Mouse (Mus musculus): ENCODE measurements around the gene Il1r2. TPM values are rescaled to one million over a fixed set of nuclear protein-coding genes. Genes with fewer than 3 reads are reported as not detected.

The Il1r2 gene
- polyA plus RNA-seq, 1 experiment from 2014 or later: 2.0 TPM

DNA sequence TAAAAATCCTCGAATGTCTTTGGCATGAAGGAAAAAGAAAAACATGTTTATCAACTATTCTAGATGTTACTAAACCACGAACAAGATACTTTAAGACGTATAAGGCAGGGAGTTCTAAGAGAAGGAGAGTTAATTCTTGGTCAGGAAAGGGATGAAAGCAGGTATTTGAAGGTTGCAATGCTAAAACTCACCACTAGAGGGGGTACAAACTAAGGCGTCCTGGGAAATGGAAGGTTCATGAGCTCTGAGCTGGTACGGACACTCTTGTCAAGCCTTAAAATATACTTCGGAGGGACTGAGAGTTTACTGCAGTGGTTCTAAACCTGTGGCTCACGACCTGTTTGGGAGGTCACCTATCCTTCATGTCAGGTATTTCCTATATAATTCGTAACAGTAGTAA is 41.4 kb downstream of the Il1r2 start:
- H3K36me3 ChIP-seq (ENCODE audit: control insufficient read depth, insufficient read depth, low read length): no peaks in the 10 kb centered on the region
- 54% methylated on average over 8 of the region's 8 CpGs for WGBS
- no peaks in the 10 kb centered on the region for H3K9me3 ChIP-seq (ENCODE audit: control insufficient read depth, low read length)
- no peak for ATAC-seq
- no peak overlapping the region for H3K9ac ChIP-seq (ENCODE audit: low read depth, low read length)
- 0 out of 2 replicates have a peak, but pooled peaks cover 2% of the 10 kb centered on the region for H3K4me1 ChIP-seq (ENCODE audit: control insufficient read depth, insufficient read depth, low read length)
- H3K27ac ChIP-seq (ENCODE audit: low read length): no peak overlapping the region
- H3K4me3 ChIP-seq (ENCODE audit: low read length): no peak overlapping the region
- H3K27me3 ChIP-seq (replicated peaks; ENCODE audit: control insufficient read depth, insufficient read depth, low read length): no peaks in the 10 kb centered on the region
- no peak overlapping the region for H3K4me2 ChIP-seq (ENCODE audit: low read depth, low read length)

DNA sequence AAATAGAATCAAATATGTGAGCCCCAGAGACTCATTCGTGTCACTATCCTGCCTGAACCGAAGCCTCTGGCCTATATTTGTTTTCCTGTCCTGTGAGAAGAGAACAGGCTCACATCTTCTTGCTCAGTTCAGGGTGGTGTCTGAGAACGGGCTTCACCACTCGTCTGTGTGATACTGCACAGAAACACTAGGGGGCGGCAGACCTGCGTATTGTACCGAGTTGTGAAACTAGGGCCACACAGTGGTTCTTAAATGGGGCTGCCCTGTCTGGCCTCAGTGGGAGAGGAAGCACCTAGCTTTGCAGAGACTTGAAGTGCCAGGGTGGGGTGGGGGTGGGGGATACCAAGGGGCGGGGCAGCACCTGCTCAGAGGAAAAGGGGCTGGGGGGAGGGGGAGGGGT is 42.5 kb downstream of the Il1r2 start:
- no peaks in the 10 kb centered on the region for H3K36me3 ChIP-seq (ENCODE audit: control insufficient read depth, insufficient read depth, low read length)
- H3K27me3 ChIP-seq (replicated peaks; ENCODE audit: control insufficient read depth, insufficient read depth, low read length): no peaks in the 10 kb centered on the region
- 7% methylated on average over 8 of the region's 8 CpGs for WGBS
- no peak overlapping the region for H3K9ac ChIP-seq (ENCODE audit: low read depth, low read length)
- H3K9me3 ChIP-seq (ENCODE audit: control insufficient read depth, low read length): no peaks in the 10 kb centered on the region
- H3K4me3 ChIP-seq (ENCODE audit: low read length): no peak overlapping the region
- no peak overlapping the region for H3K4me2 ChIP-seq (ENCODE audit: low read depth, low read length)
- H3K4me1 ChIP-seq (ENCODE audit: control insufficient read depth, insufficient read depth, low read length): 0 out of 2 replicates have a peak, but pooled peaks cover 2% of the 10 kb centered on the region
- ATAC-seq: 0 out of 2 replicates have a peak, but pooled peaks have one; percentile 55
- no peak overlapping the region for H3K27ac ChIP-seq (ENCODE audit: low read length)

DNA sequence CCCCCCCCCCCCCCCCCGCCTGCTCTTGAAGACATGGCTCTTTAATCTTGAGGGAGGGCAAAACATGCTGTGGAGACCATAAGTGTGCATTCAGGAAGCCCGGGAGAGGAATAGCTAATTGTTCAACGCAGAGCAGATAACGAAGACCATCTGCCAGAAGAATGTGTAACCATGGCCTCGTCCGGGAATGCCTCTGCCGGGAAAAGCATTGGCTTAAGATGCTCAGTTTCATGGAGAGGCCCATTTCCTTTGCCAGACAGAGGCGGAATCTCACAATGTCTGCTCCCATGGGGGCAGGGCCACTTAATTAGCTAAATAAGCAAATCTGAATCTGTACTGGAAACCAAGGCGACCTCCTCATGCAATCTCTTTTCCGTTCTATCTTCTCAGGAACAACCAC is 43.7 kb downstream of the Il1r2 start:
- Histone ChIP-seq H3K27me3 (replicated peaks; ENCODE audit: control insufficient read depth, insufficient read depth, low read length) (no peaks in the 10 kb centered on the region), H3K4me1 (ENCODE audit: control insufficient read depth, insufficient read depth, low read length) (0 out of 2 replicates have a peak, but pooled peaks cover 2% of the 10 kb centered on the region), H3K4me2 (ENCODE audit: low read depth, low read length) (no peak overlapping the region), H3K9me3 (ENCODE audit: control insufficient read depth, low read length) (no peaks in the 10 kb centered on the region), H3K27ac (ENCODE audit: low read length) (0 out of 2 replicates have a peak overlapping the region, but pooled peaks have one; percentile 57), H3K9ac (ENCODE audit: low read depth, low read length) (no peak overlapping the region), H3K36me3 (ENCODE audit: control insufficient read depth, insufficient read depth, low read length) (no peaks in the 10 kb centered on the region), H3K4me3 (ENCODE audit: low read length) (no peak overlapping the region)
- peak; percentile 60 for ATAC-seq
- 40% methylated on average over 9 of the region's 10 CpGs for WGBS

DNA sequence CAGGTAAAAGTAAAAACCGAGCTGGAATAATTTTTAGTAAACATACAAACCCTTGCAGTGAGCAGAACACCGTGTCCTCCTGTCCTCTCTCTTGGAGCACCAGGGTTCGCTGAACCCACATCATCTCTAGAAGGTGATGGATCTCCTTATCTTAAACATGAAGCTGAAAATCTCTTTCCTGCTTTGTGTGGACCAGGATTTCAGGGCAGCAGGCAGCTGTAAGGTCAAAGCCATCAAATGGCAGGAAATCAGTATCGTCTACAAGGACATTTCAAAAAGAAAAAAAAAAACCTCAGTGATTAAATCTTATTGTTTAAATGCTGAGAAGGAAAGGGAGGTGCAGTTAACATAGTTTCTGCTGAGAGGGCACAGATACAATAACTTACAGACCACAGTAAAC is 50.4 kb downstream of the Il1r2 start:
- H3K36me3 ChIP-seq (ENCODE audit: control insufficient read depth, insufficient read depth, low read length): no peaks in the 10 kb centered on the region
- no peak overlapping the region for H3K4me2 ChIP-seq (ENCODE audit: low read depth, low read length)
- H3K9me3 ChIP-seq (ENCODE audit: control insufficient read depth, low read length): no peaks in the 10 kb centered on the region
- WGBS: 58% methylated on average over 4 of the region's 4 CpGs
- H3K4me1 ChIP-seq (ENCODE audit: control insufficient read depth, insufficient read depth, low read length): no peaks in the 10 kb centered on the region
- H3K9ac ChIP-seq (ENCODE audit: low read depth, low read length): no peak overlapping the region
- no peak overlapping the region for H3K4me3 ChIP-seq (ENCODE audit: low read length)
- no peaks in the 10 kb centered on the region for H3K27me3 ChIP-seq (replicated peaks; ENCODE audit: control insufficient read depth, insufficient read depth, low read length)
- ATAC-seq: no peak
- H3K27ac ChIP-seq (ENCODE audit: low read length): no peak overlapping the region

DNA sequence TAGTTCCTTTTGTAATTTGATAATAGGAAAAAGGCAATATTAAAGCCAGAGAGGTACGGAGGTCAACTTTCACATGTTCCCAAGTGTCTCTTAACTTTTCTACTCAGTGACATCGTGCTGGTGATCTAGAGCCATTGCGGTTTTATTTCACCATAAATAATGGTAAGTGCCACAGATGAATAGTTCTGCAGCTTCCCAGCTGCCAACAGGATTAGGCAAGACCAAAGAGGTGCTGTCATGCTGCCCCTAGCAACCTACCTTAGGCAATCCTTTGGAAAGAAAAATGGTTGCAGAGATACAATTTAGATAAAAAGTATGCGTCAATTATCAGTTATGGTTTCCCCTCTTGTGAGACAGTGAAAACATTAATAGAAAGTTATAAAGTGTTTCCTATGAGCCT is 54.6 kb downstream of the Il1r2 start:
- Histone ChIP-seq H3K9me3 (ENCODE audit: control insufficient read depth, low read length) (no peaks in the 10 kb centered on the region), H3K4me3 (ENCODE audit: low read length) (no peak overlapping the region), H3K27ac (ENCODE audit: low read length) (no peak overlapping the region), H3K4me1 (ENCODE audit: control insufficient read depth, insufficient read depth, low read length) (no peaks in the 10 kb centered on the region), H3K9ac (ENCODE audit: low read depth, low read length) (no peak overlapping the region), H3K27me3 (replicated peaks; ENCODE audit: control insufficient read depth, insufficient read depth, low read length) (no peaks in the 10 kb centered on the region), H3K4me2 (ENCODE audit: low read depth, low read length) (no peak overlapping the region), H3K36me3 (ENCODE audit: control insufficient read depth, insufficient read depth, low read length) (no peaks in the 10 kb centered on the region)
- 84% methylated on average over 4 of the region's 4 CpGs for WGBS
- no peak for ATAC-seq

DNA sequence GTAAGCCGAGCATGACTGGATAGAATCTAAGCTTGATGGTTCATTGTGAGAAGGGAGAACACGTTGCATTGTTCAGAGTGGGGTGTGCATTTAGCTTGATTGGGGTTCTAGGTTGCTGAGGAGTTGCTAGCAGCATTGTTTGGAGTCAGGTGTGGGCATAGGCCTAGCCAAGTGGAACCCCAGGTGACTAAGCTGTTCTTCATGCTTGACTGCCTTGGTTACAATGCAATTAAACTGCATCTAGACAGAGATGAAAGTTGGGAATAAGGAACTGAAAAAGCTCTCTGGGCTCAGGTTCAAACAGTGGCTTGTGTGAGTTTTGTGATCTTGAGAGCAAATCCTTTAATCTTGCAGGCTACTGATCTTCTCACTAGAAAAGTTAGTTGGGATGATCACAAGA is 55.4 kb downstream of the Il1r2 start:
- no peak for ATAC-seq
- H3K27me3 ChIP-seq (replicated peaks; ENCODE audit: control insufficient read depth, insufficient read depth, low read length): no peaks in the 10 kb centered on the region
- no peak overlapping the region for H3K9ac ChIP-seq (ENCODE audit: low read depth, low read length)
- H3K27ac ChIP-seq (ENCODE audit: low read length): no peak overlapping the region
- no peak overlapping the region for H3K4me3 ChIP-seq (ENCODE audit: low read length)
- H3K9me3 ChIP-seq (ENCODE audit: control insufficient read depth, low read length): no peaks in the 10 kb centered on the region
- WGBS: 61% methylated on average over 2 of the region's 2 CpGs
- no peak overlapping the region for H3K4me2 ChIP-seq (ENCODE audit: low read depth, low read length)
- no peaks in the 10 kb centered on the region for H3K4me1 ChIP-seq (ENCODE audit: control insufficient read depth, insufficient read depth, low read length)
- no peaks in the 10 kb centered on the region for H3K36me3 ChIP-seq (ENCODE audit: control insufficient read depth, insufficient read depth, low read length)

DNA sequence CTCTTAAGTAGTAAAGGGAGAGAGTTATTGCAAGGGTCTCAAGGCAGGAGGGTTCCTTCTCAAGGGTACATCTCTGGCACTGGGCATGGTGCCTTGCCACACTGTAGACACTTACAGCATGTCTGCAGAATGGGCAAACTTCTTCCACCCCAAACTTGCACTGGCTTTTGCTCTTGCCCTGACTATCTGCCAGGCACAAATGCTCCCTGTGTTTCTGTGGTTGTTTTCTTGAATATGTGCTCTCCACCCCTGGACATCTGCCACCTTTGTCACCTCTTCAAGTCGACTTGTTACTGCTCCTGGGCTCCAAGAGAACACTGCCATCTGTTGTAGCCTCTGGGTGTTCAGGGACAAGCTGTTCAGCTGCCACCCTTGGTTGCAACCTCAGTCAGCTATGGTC is 57.8 kb downstream of the Il1r2 start:
- Histone ChIP-seq H3K4me1 (ENCODE audit: control insufficient read depth, insufficient read depth, low read length) (no peaks in the 10 kb centered on the region), H3K9me3 (ENCODE audit: control insufficient read depth, low read length) (no peaks in the 10 kb centered on the region), H3K27me3 (replicated peaks; ENCODE audit: control insufficient read depth, insufficient read depth, low read length) (no peaks in the 10 kb centered on the region), H3K4me2 (ENCODE audit: low read depth, low read length) (no peak overlapping the region), H3K4me3 (ENCODE audit: low read length) (no peak overlapping the region), H3K27ac (ENCODE audit: low read length) (no peak overlapping the region), H3K36me3 (ENCODE audit: control insufficient read depth, insufficient read depth, low read length) (no peaks in the 10 kb centered on the region), H3K9ac (ENCODE audit: low read depth, low read length) (no peak overlapping the region)
- no peak for ATAC-seq
- 37% methylated on average over 1 of the region's 1 CpGs for WGBS

DNA sequence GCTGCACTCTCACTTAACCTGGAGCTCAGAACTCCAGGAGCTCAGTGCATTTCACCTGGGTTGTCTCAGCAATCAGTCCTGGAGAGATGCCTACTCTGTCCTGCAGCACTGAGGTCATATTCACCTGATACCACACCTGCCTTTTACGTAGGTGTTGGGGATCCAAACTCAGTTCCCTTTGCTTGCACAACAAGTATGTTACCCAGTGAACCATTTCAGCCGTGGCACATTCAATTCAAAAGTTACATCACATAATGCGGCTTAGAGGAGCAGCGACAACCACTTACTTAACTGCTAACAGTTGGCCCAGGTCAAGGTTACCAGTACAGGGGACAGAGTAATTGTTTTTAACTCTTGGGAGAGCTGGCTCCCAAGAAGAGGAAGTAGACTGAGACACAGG is 58.8 kb downstream of the Il1r2 start:
- H3K4me1 ChIP-seq (ENCODE audit: control insufficient read depth, insufficient read depth, low read length): no peaks in the 10 kb centered on the region

DNA sequence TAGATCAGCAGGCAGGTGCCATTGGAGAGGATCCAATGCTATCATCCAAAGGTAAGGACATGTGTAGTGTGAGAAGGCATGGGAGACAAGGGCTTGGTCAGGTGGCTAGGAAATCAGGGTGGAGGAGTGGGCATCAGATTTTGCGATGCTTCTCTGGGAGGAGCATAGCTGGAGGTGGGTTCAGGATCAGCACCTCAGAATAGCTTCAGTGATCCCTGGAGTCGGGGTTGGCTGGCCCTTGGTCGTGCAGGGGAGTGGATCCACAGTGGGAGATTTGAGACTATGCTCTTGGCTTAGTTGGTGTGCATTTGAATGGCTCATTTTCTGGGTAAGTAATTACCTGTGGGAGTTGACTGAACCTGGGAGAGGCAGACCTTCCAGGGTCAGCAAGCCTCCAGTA is 59.7 kb downstream of the Il1r2 start:
- Histone ChIP-seq H3K9ac (ENCODE audit: low read depth, low read length) (no peak overlapping the region), H3K4me2 (ENCODE audit: low read depth, low read length) (no peak overlapping the region), H3K36me3 (ENCODE audit: control insufficient read depth, insufficient read depth, low read length) (no peaks in the 10 kb centered on the region), H3K4me3 (ENCODE audit: low read length) (no peak overlapping the region), H3K27me3 (replicated peaks; ENCODE audit: control insufficient read depth, insufficient read depth, low read length) (no peaks in the 10 kb centered on the region), H3K9me3 (ENCODE audit: control insufficient read depth, low read length) (no peaks in the 10 kb centered on the region), H3K27ac (ENCODE audit: low read length) (no peak overlapping the region), H3K4me1 (ENCODE audit: control insufficient read depth, insufficient read depth, low read length) (no peaks in the 10 kb centered on the region)
- no peak for ATAC-seq
- 86% methylated on average over 3 of the region's 3 CpGs for WGBS

More for the DNA sequence above, 58.8 kb downstream of the Il1r2 start:
- no peaks in the 10 kb centered on the region for H3K27me3 ChIP-seq (replicated peaks; ENCODE audit: control insufficient read depth, insufficient read depth, low read length)
- no peak overlapping the region for H3K9ac ChIP-seq (ENCODE audit: low read depth, low read length)
- no peak for ATAC-seq
- no peak overlapping the region for H3K27ac ChIP-seq (ENCODE audit: low read length)
- 85% methylated on average over 4 of the region's 4 CpGs for WGBS
- no peak overlapping the region for H3K4me3 ChIP-seq (ENCODE audit: low read length)
- no peaks in the 10 kb centered on the region for H3K36me3 ChIP-seq (ENCODE audit: control insufficient read depth, insufficient read depth, low read length)
- no peak overlapping the region for H3K4me2 ChIP-seq (ENCODE audit: low read depth, low read length)
- H3K9me3 ChIP-seq (ENCODE audit: control insufficient read depth, low read length): no peaks in the 10 kb centered on the region

DNA sequence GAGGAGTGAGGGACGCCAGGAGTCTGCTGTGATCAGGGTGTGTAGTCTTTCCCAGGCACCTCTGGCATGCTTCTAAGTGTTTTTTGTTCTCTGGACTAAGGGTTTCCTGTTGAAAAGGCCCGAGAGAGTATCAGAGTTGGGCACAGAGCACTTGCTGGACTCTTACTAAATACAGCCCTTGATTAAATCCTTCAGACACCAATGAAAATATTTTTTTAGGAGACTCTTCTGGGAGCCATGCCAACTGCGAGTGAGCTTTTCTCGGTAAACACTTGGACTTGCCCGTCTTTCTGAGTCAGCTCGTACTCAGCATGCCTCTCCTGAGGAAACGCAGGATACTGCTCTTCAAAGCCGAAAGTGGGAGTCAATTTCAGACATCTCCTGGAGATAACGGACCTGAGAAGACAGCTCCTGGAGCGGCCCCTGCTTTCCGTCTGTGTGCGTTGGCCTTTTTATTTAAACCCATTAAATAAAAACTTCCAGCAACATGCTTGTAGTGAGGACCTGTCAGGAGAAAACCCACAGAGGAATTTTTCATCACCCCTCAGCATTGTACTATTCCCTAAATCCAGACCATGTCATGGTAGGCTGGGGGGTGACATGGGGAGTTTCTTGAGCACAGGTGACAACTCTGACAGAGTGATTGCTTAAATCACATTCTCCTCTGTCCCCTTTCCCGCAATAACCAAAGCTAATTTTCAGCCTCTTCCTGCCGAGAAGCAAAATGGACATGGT is 66.1 kb downstream of the Il1r2 start:
- ATAC-seq: peak; percentile 69

More for the DNA sequence above, 66.1 kb downstream of the Il1r2 start:
- Histone ChIP-seq H3K4me2 (ENCODE audit: low read depth, low read length) (0 out of 2 replicates have a peak overlapping the region, but pooled peaks have one; percentile 12), H3K27ac (ENCODE audit: low read length) (peak overlapping the region; percentile 65), H3K27me3 (replicated peaks; ENCODE audit: control insufficient read depth, insufficient read depth, low read length) (no peaks in the 10 kb centered on the region), H3K9ac (ENCODE audit: low read depth, low read length) (no peak overlapping the region), H3K36me3 (ENCODE audit: control insufficient read depth, insufficient read depth, low read length) (no peaks in the 10 kb centered on the region), H3K4me1 (ENCODE audit: control insufficient read depth, insufficient read depth, low read length) (peaks cover 10% of the 10 kb centered on the region), H3K4me3 (ENCODE audit: low read length) (no peak overlapping the region), H3K9me3 (ENCODE audit: control insufficient read depth, low read length) (no peaks in the 10 kb centered on the region)
- WGBS: 44% methylated on average over 14 of the region's 14 CpGs

All from intestine, embryonic 16.5 days (tissue).